Mouse (Mus musculus) testis, adult 2 months (tissue): ENCODE measurements around the gene Timp3.

Source experiments
- CTCF ChIP-seq: fragments of 200-500 bp; IDR thresholded peaks from 2 replicates; pipeline ENCODE4 v1.5.1; 2012; ENCODE audit warnings: low read depth, mild to moderate bottlenecking, inconsistent platforms, low read length, moderate library complexity; ENCODE audit not compliant: control insufficient read depth, insufficient read depth, insufficient replicate concordance
- POLR2A ChIP-seq: fragments of 200-500 bp; IDR thresholded peaks from 2 replicates; pipeline ENCODE4 v1.6.1; 2012; ENCODE audit warnings: low read depth, mild to moderate bottlenecking, inconsistent platforms, low read length, moderate library complexity; ENCODE audit not compliant: control insufficient read depth

DNA sequence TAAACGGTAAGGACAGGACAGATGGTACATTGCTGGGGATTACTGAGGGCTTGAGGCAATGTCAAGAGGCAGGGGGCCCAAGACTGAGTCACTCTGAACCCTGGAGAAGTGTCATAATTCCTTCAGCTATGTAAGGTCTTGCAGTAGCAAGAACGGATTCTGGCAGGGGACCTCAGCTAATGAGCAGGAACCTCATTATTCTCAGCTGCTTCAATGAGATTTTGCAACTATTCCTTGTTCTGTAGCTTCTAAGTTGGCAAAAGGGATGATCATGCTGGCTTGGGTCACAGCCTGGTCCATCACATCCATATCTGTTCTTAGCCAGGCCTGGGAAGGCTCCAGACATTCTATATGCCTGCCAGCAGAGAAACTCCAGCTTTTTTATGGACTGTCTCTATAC is 59.0 kb downstream of the Timp3 start:
- TF ChIP-seq POLR2A (no peak), CTCF (no peak)
